Mouse (Mus musculus): ENCODE results near the gene Ntsr2.

- TF ChIP-seq MYOG (IDR thresholded peaks at IDR 0.05; ENCODE audit: control insufficient read depth in 1 of 3, insufficient read depth in 1 of 3, insufficient read length in 2 of 3, low read depth in 2 of 3), result no peak
- TF ChIP-seq POLR2A (IDR thresholded peaks at IDR 0.05; ENCODE audit: insufficient read length, low read depth), result no peak
- no peak for TF ChIP-seq CEBPB (IDR thresholded peaks at IDR 0.05; ENCODE audit: insufficient read depth, poor library complexity, severe bottlenecking)
- no peak for TF ChIP-seq MAX (IDR thresholded peaks at IDR 0.05; ENCODE audit: low read depth)
- TF ChIP-seq POLR2AphosphoS2 (IDR thresholded peaks at IDR 0.05; ENCODE audit: insufficient read length, low read depth), result no peak
- TF ChIP-seq USF1 (IDR thresholded peaks at IDR 0.05; ENCODE audit: low read depth), result no peak
- TF ChIP-seq E2F4 (IDR thresholded peaks at IDR 0.05; ENCODE audit: insufficient read depth), result no peak
- no peak for TF ChIP-seq SRF (IDR thresholded peaks at IDR 0.05; ENCODE audit: control insufficient read depth, insufficient read length, low read depth)
- TF ChIP-seq TCF12 (IDR thresholded peaks at IDR 0.05; ENCODE audit: insufficient read depth, poor library complexity, severe bottlenecking), result no peak
- no peak for TF ChIP-seq MYOD1 (IDR thresholded peaks at IDR 0.05; ENCODE audit: control insufficient read depth in 1 of 3, insufficient read length in 2 of 3, low read depth in 2 of 3)
- no peak for TF ChIP-seq REST (IDR thresholded peaks at IDR 0.05; ENCODE audit: insufficient read depth, insufficient read length)
Observed at GRCm38 (mm10) chr12:16620230-16620629, 33.0 kb upstream of the Ntsr2 start.

Measured in myocyte (in vitro differentiated cells).